31 mouse cellular contexts compared by ENCODE assay signal in genomic region chr19:3882214-3882613, GRCm38 (mm10). TPM values are rescaled to one million over a fixed set of nuclear protein-coding genes. Genes with fewer than 3 reads are reported as not detected.
DNase-seq lines count a peak whose midpoint lies in the region; ATAC-seq and TF ChIP-seq lines count a peak whose summit lies in the region.
"Had no signal": no experiment of that assay in that cellular context is flagged by ENCODE, and none has a peak within 500 bp of the region (broad histone marks: within the 10 kb centered on the region; RNA-seq: fewer than 3 reads in every experiment).

No protein-coding gene starts in this region.

- peak overlapping the region; percentile 46; the same call in 1 of the 2 replicates for H3K27ac ChIP-seq in layer of hippocampus, adult 2 months
- H3K27ac ChIP-seq: embryonic facial prominence, embryonic 12.5 days; forebrain, embryonic 10.5 days; heart, embryonic 10.5 days; hindbrain, embryonic 14.5 days; midbrain, embryonic 12.5 days; neural tube, embryonic 13.5 days; stomach, embryonic 15.5 days had no signal

- H3K4me3 ChIP-seq in layer of hippocampus, adult 2 months = no peak overlapping the region
- H3K4me3 ChIP-seq: embryonic facial prominence, embryonic 12.5 days; forebrain, embryonic 10.5 days; heart, embryonic 10.5 days; liver, embryonic 15.5 days; megakaryocyte, embryonic 14.5 days; midbrain, embryonic 12.5 days; neural tube, embryonic 13.5 days; stomach, embryonic 15.5 days had no signal

- no peak for TF ChIP-seq CTCF in layer of hippocampus, adult 2 months (conservative IDR thresholded peaks at IDR 0.05)

- ATAC-seq in common myeloid progenitor, adult 5-6 weeks (replicated peaks; ENCODE audit: low read depth, poor library complexity, severe bottlenecking) = 0 out of 2 replicates have a peak, but pooled peaks have one; percentile 39
- peak; percentile 58; the same call in 1 of the 2 replicates for ATAC-seq in monocyte, adult 5-6 weeks (replicated peaks; ENCODE audit: insufficient number of reproducible peaks, low FRiP score, low TSS enrichment, poor library complexity, severe bottlenecking)
- ATAC-seq: CD4-positive, CD25-positive, alpha-beta regulatory T cell, adult 4 months; inflammation-experienced regulatory T-cells, adult 6 months had no signal

- intact Hi-C loops in left cerebral cortex, postnatal 36 days (cut with DNase I) = no loop called here

- DNase-seq in layer of hippocampus, adult 2 months (ENCODE audit: low spot score in 2 of 2) = no peak
- no peak for DNase-seq in layer of hippocampus, adult 11-12 months (ENCODE audit: low spot score)
- peak; percentile 60 for DNase-seq in retina, postnatal 1 day
- DNase-seq in retina, embryonic 14.5 days (ENCODE audit: low spot score) = no peak
- no peak for DNase-seq in c-Kit-positive CD71-positive TER-119-positive erythroid progenitor cells, embryonic 14.5 days (ENCODE audit: low spot score)
- DNase-seq in left cerebral cortex, postnatal 36 days (ENCODE audit: low spot score in 2 of 2) = no peak
- DNase-seq: adrenal gland, postnatal 25 days; cerebellum, adult 9-10 months; cerebellum, postnatal 36 days; embryo, embryonic 11 days; gastrocnemius, postnatal 14 days; heart, postnatal 4 days; kidney, adult 11 months; kidney, postnatal 25 days; left cerebral cortex, postnatal 4 days; right cerebral cortex, postnatal 14 days; thymus, adult 18-20 months; thymus, postnatal 25 days had no signal

RNA-seq across cellular contexts. Expression of gene Tcirg1, which starts 24.7 kb away (rescaled TPM):
- total RNA-seq in layer of hippocampus, adult 2 months (2021) = 10 to 100 TPM; 20.0 to 24.9 TPM
- total RNA-seq in common myeloid progenitor, adult 5-6 weeks (2017) = 37.0 and 49.2 TPM in 2 replicates
- 181 to 259 TPM (median 252 TPM) in 3 replicates for total RNA-seq in monocyte, adult 5-6 weeks (2017)
- 10 to 100 TPM; 15.7 to 19.6 TPM for total RNA-seq in left cerebral cortex, postnatal 36 days (2021)

RNA-seq across cellular contexts. Expression of gene Ndufs8, which starts 30.4 kb away (rescaled TPM):
- total RNA-seq in layer of hippocampus, adult 2 months (2021) = 100 to 1,000 TPM; 125 to 142 TPM
- total RNA-seq in common myeloid progenitor, adult 5-6 weeks (2017) = 79.4 and 83.5 TPM in 2 replicates
- total RNA-seq in monocyte, adult 5-6 weeks (2017) = 27.2 to 46.8 TPM (median 33.1 TPM) in 3 replicates
- 100 to 1,000 TPM; 137 to 152 TPM for total RNA-seq in left cerebral cortex, postnatal 36 days (2021)

RNA-seq across cellular contexts. Expression of gene Chka, which starts 30.6 kb away (rescaled TPM):
- total RNA-seq in layer of hippocampus, adult 2 months (2021) = 100 to 1,000 TPM in 1 of 2 experiments, 10 to 100 TPM in 1; 87.2 to 109 TPM
- 30.9 and 46.5 TPM in 2 replicates for total RNA-seq in common myeloid progenitor, adult 5-6 weeks (2017)
- 34.8 to 59.4 TPM (median 42.0 TPM) in 3 replicates for total RNA-seq in monocyte, adult 5-6 weeks (2017)
- total RNA-seq in left cerebral cortex, postnatal 36 days (2021) = 100 to 1,000 TPM in 1 of 2 experiments, 10 to 100 TPM in 1; 66.7 to 108 TPM

RNA-seq across cellular contexts. Expression of gene Aldh3b1, which starts 47.4 kb away (rescaled TPM):
- 1 to 10 TPM; 2.2 to 2.4 TPM for total RNA-seq in layer of hippocampus, adult 2 months (2021)
- 1.6 and 3.2 TPM in 2 replicates for total RNA-seq in common myeloid progenitor, adult 5-6 weeks (2017)
- 54.5 to 74.4 TPM (median 57.2 TPM) in 3 replicates for total RNA-seq in monocyte, adult 5-6 weeks (2017)
- total RNA-seq in left cerebral cortex, postnatal 36 days (2021) = 1 to 10 TPM; 2.6 to 3.8 TPM

RNA-seq across cellular contexts. Expression of gene Unc93b1, which starts 52.8 kb away (rescaled TPM):
- 10 to 100 TPM; 11.4 to 16.1 TPM for total RNA-seq in layer of hippocampus, adult 2 months (2021)
- total RNA-seq in common myeloid progenitor, adult 5-6 weeks (2017) = 83.0 and 99.7 TPM in 2 replicates
- 243 to 349 TPM (median 322 TPM) in 3 replicates for total RNA-seq in monocyte, adult 5-6 weeks (2017)
- total RNA-seq in left cerebral cortex, postnatal 36 days (2021) = 10 to 100 TPM; 16.2 to 16.5 TPM
